Mouse (Mus musculus): ENCODE results near the gene Clstn2.

- TF ChIP-seq CTCF (IDR thresholded peaks at IDR 0.05; ENCODE audit: extremely low read depth, insufficient read length, insufficient replicate concordance, low read depth, low read length) = no peak
- no peak for TF ChIP-seq POLR2A (IDR thresholded peaks at IDR 0.05; ENCODE audit: low read depth, low read length)
These were observed 353.1 kb downstream of the Clstn2 start for GRCm38 (mm10) chr9:97679878-97680277.

Measured in small intestine, adult 2 months (tissue).